Mouse (Mus musculus): Measurements from ENCODE around the gene Alx1.
A peak's percentile ranks its signal among the peaks of the same experiment; 100 is the strongest.

Gene Alx1

GRCm38 (mm10) chr10:103029730-103030490, at the start of gene Alx1:
Gene Alx1, minus strand, starts transcription at chr10:103030215.
- DNase-seq: peak; percentile 7

GRCm38 (mm10) chr10:103049593-103049992, 19.6 kb upstream of the Alx1 start:
- no peak for DNase-seq

GRCm38 (mm10) chr10:103046623-103047022, 16.6 kb upstream of the Alx1 start:
- no peak for DNase-seq

GRCm38 (mm10) chr10:103045019-103045418, 15.0 kb upstream of the Alx1 start:
- DNase-seq: no peak

- no peak for DNase-seq
Measured at GRCm38 (mm10) chr10:103035002-103035640, 5.1 kb upstream of the Alx1 start.

- no peak for DNase-seq
Measured at GRCm38 (mm10) chr10:103030931-103031330, 916 bp upstream of the Alx1 start.

- peak; percentile 6 for DNase-seq
Measured at GRCm38 (mm10) chr10:103029132-103029729, 784 bp downstream of the Alx1 start.

GRCm38 (mm10) chr10:103028253-103029131, 1.5 kb downstream of the Alx1 start:
- peak; percentile 7 for DNase-seq

GRCm38 (mm10) chr10:103027931-103028252, 2.1 kb downstream of the Alx1 start:
- DNase-seq: peak; percentile 5

- peak; percentile 9 for DNase-seq
Measured at GRCm38 (mm10) chr10:103027226-103027930, 2.6 kb downstream of the Alx1 start.

GRCm38 (mm10) chr10:103026636-103027225, 3.3 kb downstream of the Alx1 start:
- DNase-seq: no peak

GRCm38 (mm10) chr10:103002556-103002955, 27.5 kb downstream of the Alx1 start:
- no peak for DNase-seq

- no peak for DNase-seq
Measured at GRCm38 (mm10) chr10:103000902-103001301, 29.1 kb downstream of the Alx1 start.

GRCm38 (mm10) chr10:102999584-102999983, 30.4 kb downstream of the Alx1 start:
- no peak for DNase-seq

- no peak for DNase-seq
Measured at GRCm38 (mm10) chr10:102975106-102975505, 54.9 kb downstream of the Alx1 start.

GRCm38 (mm10) chr10:102959602-102960001, 70.4 kb downstream of the Alx1 start:
- DNase-seq: no peak
